Mouse (Mus musculus) layer of hippocampus, postnatal 14 days (tissue): Measurements from ENCODE around the gene Fbxw2. TPM values are rescaled to one million over a fixed set of nuclear protein-coding genes. Genes with fewer than 3 reads are reported as not detected.
"Not testable (repeated sequence)": the region's sequence is repeated elsewhere in the genome, so short reads cannot be mapped to it uniquely, and the experiment has no call there.

Experiments
- DNase-seq, 2 experiments: peaks; one replicate each; pipeline ENCODE4 v3.0.0; 2021 to 2022; ENCODE audit warnings: low spot score in 2 of 2, mixed read lengths in 1 of 2
- long read RNA-seq, 2 experiments: library from polyadenylated mRNA; stranded (forward); transcript quantifications; one replicate each; pipeline ENCODE4 v2.0.0; 2021
- total RNA-seq, 2 experiments: library from RNA; stranded (reverse); gene quantifications; 2 replicates each; pipeline ENCODE4 v1.2.3; 2021

Gene Fbxw2
- total RNA-seq = 10 to 100 TPM; 87.7 to 88.8 TPM
- long read RNA-seq, experiment 1, transcript Fbxw2-206 (8 exons, 1,923 nt) = minor isoform, 8 of 49 reads
- long read RNA-seq, experiment 1, transcript Fbxw2-208 (4 exons, 1,930 nt) = major isoform, 10 of 49 reads
- long read RNA-seq, experiment 1, partial matches to known transcripts = 10 of 49 reads
- long read RNA-seq, experiment 1, other reads (novel, unspliced or antisense) = 18 of 49 reads
- long read RNA-seq, experiment 2, full-length matches to known transcripts = 32 of 72 reads
- long read RNA-seq, experiment 2, partial matches to known transcripts = 6 of 72 reads
- long read RNA-seq, experiment 2, other reads (novel, unspliced or antisense) = 34 of 72 reads

GRCm38 (mm10) chr2:34825827-34826459, at the start of gene Fbxw2:
Gene Fbxw2, minus strand, starts transcription at chr2:34826311.
- peak; percentile 86 to 91 for DNase-seq

DNA sequence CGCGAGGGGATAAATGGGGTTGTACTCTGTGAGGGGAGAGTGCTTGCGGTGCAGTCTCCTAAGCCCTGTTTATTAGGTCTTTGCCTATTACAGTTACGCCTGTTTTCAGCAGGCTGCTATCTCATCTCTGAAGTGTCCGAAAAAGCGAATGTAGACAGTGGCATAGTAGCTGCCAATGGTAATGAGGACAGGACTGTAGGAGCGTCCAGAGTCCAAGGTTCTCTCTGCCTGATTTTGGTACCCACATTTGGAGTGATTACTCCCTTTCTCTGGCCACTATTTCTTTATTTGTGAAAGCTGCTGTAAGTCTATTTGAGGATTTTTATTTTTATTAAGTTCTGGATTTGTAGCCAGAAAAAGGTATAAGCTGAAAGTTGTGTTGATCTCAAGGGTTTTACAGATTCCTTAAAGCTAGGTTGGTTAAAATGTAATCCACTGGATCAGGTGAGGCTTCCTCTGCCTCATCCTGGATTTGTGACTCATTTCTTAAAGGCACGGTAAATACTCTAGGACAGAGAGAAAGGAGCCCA, 48.8 kb upstream of the Fbxw2 start, which contains the start of gene Psmd5:
Gene Psmd5 (minus strand): TSS at position 153 of the 530 bp plus-strand sequence.
- no peak for DNase-seq

GRCm38 (mm10) chr2:34874271-34874670, 48.2 kb upstream of the Fbxw2 start, which contains the start of gene Cutal:
Gene Cutal, plus strand, starts transcription at chr2:34874396.
- DNase-seq = no peak

GRCm38 (mm10) chr2:34870520-34871474, 44.7 kb upstream of the Fbxw2 start:
- peak; percentile 95 for DNase-seq

DNA sequence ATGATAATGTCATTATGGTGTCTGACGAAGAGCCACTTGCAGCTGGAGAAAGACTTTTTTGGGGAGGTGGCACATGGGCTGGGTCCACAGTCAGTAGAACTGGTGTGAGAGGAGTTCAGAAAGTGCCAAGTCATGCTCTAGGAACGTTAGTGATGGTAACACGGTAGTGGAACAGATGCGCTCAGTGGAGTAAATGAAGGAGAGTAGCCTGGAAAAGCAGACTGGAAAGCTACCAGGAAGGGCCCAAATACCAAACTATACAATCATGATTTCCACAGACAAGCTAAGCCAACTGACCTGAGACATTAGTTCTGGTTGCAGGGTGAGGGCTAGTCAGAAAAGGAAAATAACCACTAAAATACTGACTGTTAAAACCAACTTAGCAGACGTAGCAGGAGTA, 43.6 kb upstream of the Fbxw2 start:
- peak in 1 of 2 experiments; percentile 3 for DNase-seq

DNA sequence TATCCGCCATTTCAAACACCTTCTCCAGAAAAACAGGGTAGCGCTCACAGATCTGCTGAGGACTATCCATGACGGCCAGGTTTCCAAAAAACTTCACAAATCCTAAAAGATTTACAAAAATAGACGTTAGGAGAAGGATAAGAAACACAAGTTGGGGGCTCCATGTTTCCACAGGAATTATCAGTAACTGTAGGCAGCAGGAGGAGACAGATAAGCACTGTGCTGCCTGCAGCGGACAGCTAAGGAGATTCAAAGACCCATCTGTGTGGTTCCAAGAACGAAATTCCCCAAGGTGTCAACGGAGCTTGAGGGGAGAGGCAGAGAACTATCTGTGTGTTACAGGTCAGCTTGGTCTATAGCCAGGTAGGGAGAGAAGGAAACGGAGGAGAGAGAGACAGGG, 31.6 kb upstream of the Fbxw2 start:
- no peak for DNase-seq

DNA sequence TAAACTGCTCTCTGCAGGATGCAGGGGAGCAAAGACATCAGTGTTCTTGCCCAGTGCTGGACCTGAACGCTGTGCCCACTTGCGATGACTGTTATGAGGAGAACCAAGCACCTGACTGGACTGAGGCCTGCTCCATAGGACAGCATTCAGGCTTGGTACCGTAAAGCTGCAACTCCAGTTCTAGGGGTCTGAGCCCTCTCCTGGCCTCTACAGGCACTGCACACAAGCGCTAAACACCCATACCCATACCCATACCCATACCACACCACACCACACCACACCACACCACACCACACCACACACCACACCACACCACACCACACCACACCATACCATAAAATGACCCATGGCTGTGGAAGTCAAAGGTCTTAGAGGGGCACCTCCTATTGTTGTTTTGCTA, 29.2 kb upstream of the Fbxw2 start:
- DNase-seq = no peak

DNA sequence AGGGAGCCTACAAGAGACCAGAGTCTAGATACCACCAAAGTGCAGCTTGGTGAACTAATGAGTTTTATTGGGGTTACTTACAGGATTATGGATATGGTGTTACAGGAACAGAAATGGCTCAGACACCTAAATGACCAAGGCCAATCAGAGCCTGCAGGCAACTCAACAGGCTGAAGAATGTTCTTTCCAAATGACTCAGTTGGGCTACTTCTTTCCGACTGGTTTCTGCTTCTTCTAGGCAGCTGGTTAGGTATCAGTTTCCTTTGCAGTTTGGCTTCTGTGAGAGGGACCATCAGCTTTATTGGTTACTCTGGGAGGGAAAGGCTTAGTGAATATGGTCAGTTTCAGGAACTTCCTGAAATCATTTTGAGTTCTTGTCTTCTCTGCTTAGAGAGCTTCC, 21.6 kb upstream of the Fbxw2 start:
- no peak for DNase-seq

- DNase-seq = no peak
These were observed 17.3 kb upstream of the Fbxw2 start for GRCm38 (mm10) chr2:34843211-34843939.

DNA sequence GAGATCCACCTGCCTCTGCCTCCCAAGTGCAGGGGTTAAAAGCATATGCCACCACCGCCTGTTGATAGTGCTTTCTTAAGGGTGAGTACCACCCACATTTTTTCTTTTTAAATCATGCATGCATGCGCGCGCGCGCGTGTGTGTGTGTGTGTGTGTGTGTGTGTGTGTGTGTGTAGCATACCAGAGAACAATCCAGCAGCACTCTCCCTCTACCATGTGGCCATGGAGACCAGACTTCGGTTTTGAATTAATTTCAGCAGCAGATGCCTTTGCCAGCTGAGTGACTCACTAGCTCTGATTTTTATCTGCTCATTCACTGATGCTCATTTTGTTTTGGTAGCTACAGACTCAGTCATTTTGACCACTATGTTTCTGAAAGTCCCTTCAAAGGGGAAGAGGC, 15.6 kb upstream of the Fbxw2 start:
- DNase-seq = peak; percentile 46 to 67

- DNase-seq = not testable (repeated sequence)
These were observed 14.0 kb upstream of the Fbxw2 start for GRCm38 (mm10) chr2:34840143-34840542.

- DNase-seq = no peak
These were observed 9.6 kb upstream of the Fbxw2 start for GRCm38 (mm10) chr2:34835669-34836068.

GRCm38 (mm10) chr2:34833624-34834023, 7.5 kb upstream of the Fbxw2 start:
- no peak for DNase-seq

GRCm38 (mm10) chr2:34832766-34833457, 6.8 kb upstream of the Fbxw2 start, which contains the start of gene Gm34653:
Gene Gm34653, plus strand, starts transcription at chr2:34833007.
- DNase-seq = not testable (repeated sequence)

- DNase-seq = not testable (repeated sequence)
These were observed 4.0 kb upstream of the Fbxw2 start for GRCm38 (mm10) chr2:34830066-34830465.

- DNase-seq = no peak
These were observed 1.9 kb upstream of the Fbxw2 start for GRCm38 (mm10) chr2:34828026-34828425.

DNA sequence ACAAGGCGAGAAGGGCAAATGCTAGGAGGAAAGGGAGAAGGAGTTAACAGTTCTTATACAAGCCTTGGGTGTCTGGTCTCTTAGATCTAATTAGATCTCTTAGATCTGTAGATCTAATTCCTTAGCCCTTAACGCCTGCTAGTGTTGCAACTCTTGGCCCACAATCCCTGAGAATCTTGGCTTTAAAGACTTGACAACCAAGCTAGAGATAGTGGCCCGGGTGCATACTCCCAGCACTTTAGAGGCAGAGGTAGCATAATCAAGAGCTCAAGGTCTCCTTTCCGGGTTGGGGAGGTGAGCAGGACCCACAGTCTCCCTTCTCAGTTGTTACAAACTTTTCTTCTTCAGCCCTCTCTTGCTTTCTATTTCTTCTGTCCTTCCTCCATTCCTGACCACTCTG, 1.5 kb upstream of the Fbxw2 start:
- no peak for DNase-seq

GRCm38 (mm10) chr2:34826460-34827231, 535 bp upstream of the Fbxw2 start:
- DNase-seq = peak in 1 of 2 experiments; percentile 9

DNA sequence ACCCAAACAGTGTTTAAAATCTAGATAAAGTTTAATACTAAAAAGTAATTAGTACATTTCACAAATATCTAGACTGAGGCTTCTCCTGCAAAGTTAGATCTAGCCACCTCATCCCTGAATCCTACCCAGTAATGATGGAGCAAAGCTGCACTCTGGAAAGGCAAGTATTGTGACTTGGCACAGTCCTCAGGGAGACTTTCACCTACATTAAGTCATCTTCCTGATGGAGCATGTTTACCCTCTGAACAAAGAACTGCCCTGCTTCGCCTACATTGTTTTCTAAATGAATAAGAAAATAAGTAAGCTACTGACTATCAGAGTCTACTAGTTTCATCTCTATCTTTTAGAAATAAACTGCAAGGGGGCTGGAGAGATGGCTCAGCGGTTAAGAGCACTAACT, 7.6 kb downstream of the Fbxw2 start:
- DNase-seq = no peak
